ENCODE assay signal across 8 mouse cellular contexts in genomic region chr11:94486001-94486400, GRCm38 (mm10). TPM values are rescaled to one million over a fixed set of nuclear protein-coding genes. Genes with fewer than 3 reads are reported as not detected.
DNase-seq lines count a peak whose midpoint lies in the region; ATAC-seq and TF ChIP-seq lines count a peak whose summit lies in the region.

Gene Spata20 (minus strand): TSS chr11:94486179.

- 0 out of 2 replicates have a peak within 1 kb of the TSS, but pooled peaks have one; percentile 15 for H3K4me2 ChIP-seq in forebrain, embryonic 11.5 days (ENCODE audit: low read depth, low read length, severe bottlenecking)
- H3K4me2 ChIP-seq in heart, embryonic 15.5 days, result peak within 1 kb of the TSS; percentile 56
- no peak within 1 kb of the TSS; the same call in 1 of the 2 replicates for H3K4me2 ChIP-seq in liver, embryonic 13.5 days
- peak within 1 kb of the TSS; percentile 37; the same call in 1 of the 2 replicates for H3K4me2 ChIP-seq in neural tube, embryonic 12.5 days (replicated peaks)

- H3K36me3 ChIP-seq in forebrain, embryonic 11.5 days (ENCODE audit: control insufficient read depth, insufficient read depth, low read length), result no peaks in the 10 kb centered on the region
- 0 out of 2 replicates have a peak, but pooled peaks cover 5% of the 10 kb centered on the region for H3K36me3 ChIP-seq in heart, embryonic 15.5 days
- H3K36me3 ChIP-seq in liver, embryonic 13.5 days, result no peaks in the 10 kb centered on the region
- no peaks in the 10 kb centered on the region for H3K36me3 ChIP-seq in neural tube, embryonic 12.5 days
- H3K36me3 ChIP-seq in testis, adult 2 months (ENCODE audit: control insufficient read depth, insufficient read depth, low read length), result no peaks in the 10 kb centered on the region

- H3K9ac ChIP-seq in forebrain, embryonic 11.5 days (ENCODE audit: low read length), result no peak within 1 kb of the TSS
- 0 out of 2 replicates have a peak within 1 kb of the TSS, but pooled peaks have one; percentile 16 for H3K9ac ChIP-seq in heart, embryonic 15.5 days
- no peak within 1 kb of the TSS for H3K9ac ChIP-seq in liver, embryonic 13.5 days
- H3K9ac ChIP-seq in neural tube, embryonic 12.5 days, result no peak within 1 kb of the TSS

- peaks cover 2% of the 10 kb centered on the region; the same call in 1 of the 2 replicates for H3K4me1 ChIP-seq in forebrain, embryonic 11.5 days (replicated peaks; ENCODE audit: control insufficient read depth, insufficient read depth, low read length)
- peaks cover 9% of the 10 kb centered on the region for H3K4me1 ChIP-seq in heart, embryonic 15.5 days (replicated peaks)
- H3K4me1 ChIP-seq in liver, embryonic 13.5 days (replicated peaks), result no peaks in the 10 kb centered on the region
- peaks cover 3% of the 10 kb centered on the region; the same call in 1 of the 2 replicates for H3K4me1 ChIP-seq in neural tube, embryonic 12.5 days
- peaks cover 8% of the 10 kb centered on the region for H3K4me1 ChIP-seq in testis, adult 2 months (ENCODE audit: control insufficient read depth, insufficient read depth, low read length)

- WGBS in forebrain, embryonic 11.5 days, result 2% methylated on average over 24 of the region's 24 CpGs
- WGBS in heart, embryonic 15.5 days, result 3% methylated on average over 24 of the region's 24 CpGs
- 5% methylated on average over 24 of the region's 24 CpGs for WGBS in liver, embryonic 13.5 days (ENCODE audit: insufficient replicate concordance)
- WGBS in neural tube, embryonic 12.5 days, result 3% methylated on average over 24 of the region's 24 CpGs

- no peaks in the 10 kb centered on the region for H3K9me3 ChIP-seq in forebrain, embryonic 11.5 days (ENCODE audit: control insufficient read depth, low read length)
- no peaks in the 10 kb centered on the region for H3K9me3 ChIP-seq in heart, embryonic 15.5 days (replicated peaks)
- H3K9me3 ChIP-seq in liver, embryonic 13.5 days (replicated peaks), result no peaks in the 10 kb centered on the region
- no peaks in the 10 kb centered on the region for H3K9me3 ChIP-seq in neural tube, embryonic 12.5 days

- peak; percentile 91 for TF ChIP-seq CTCF in testis, adult 2 months (IDR thresholded peaks at IDR 0.05; ENCODE audit: control insufficient read depth, insufficient read depth, insufficient replicate concordance, low read depth, low read length)

- TF ChIP-seq POLR2A in testis, adult 2 months (IDR thresholded peaks at IDR 0.05; ENCODE audit: control insufficient read depth, low read depth, low read length), result peak; percentile 45; the same call in 1 of the 2 replicates

- peak; percentile 79 for DNase-seq in CD4-positive, CD25-positive, alpha-beta regulatory T cell, adult 2 months (ENCODE audit: low read depth, low spot score)
- DNase-seq in c-Kit-negative CD71-positive TER-119-positive erythroid progenitor cells, embryonic 14.5 days (ENCODE audit: low read depth, low spot score), result peak; percentile 31
- peak; percentile 92 for DNase-seq in forebrain, embryonic 11.5 days (ENCODE audit: low spot score)
- peak; percentile 90 for DNase-seq in kidney, postnatal 14 days
- peak; percentile 51 for DNase-seq in liver, embryonic 13.5 days

- no peak within 1 kb of the TSS for H3K4me3 ChIP-seq in forebrain, embryonic 11.5 days (ENCODE audit: low read depth, low read length)
- peak within 1 kb of the TSS; percentile 27 for H3K4me3 ChIP-seq in heart, embryonic 15.5 days
- H3K4me3 ChIP-seq in liver, embryonic 13.5 days (replicated peaks), result no peak within 1 kb of the TSS
- no peak within 1 kb of the TSS for H3K4me3 ChIP-seq in neural tube, embryonic 12.5 days
- H3K4me3 ChIP-seq in testis, adult 2 months (ENCODE audit: control insufficient read depth, low read depth, low read length), result peak within 1 kb of the TSS; percentile 80

- ATAC-seq in forebrain, embryonic 11.5 days (replicated peaks; ENCODE audit: low FRiP score), result peak; percentile 72
- ATAC-seq in heart, embryonic 15.5 days (replicated peaks; ENCODE audit: insufficient number of reproducible peaks, insufficient read depth, low FRiP score, low read depth), result peak; percentile 48; the same call in 1 of the 2 replicates
- ATAC-seq in liver, embryonic 13.5 days (ENCODE audit: low read depth), result peak; percentile 52; the same call in 1 of the 2 replicates
- ATAC-seq in neural tube, embryonic 12.5 days (ENCODE audit: low FRiP score, low read depth), result peak; percentile 75

- no peak within 1 kb of the TSS for H3K27ac ChIP-seq in forebrain, embryonic 11.5 days (ENCODE audit: low read depth, low read length)
- H3K27ac ChIP-seq in heart, embryonic 15.5 days, result no peak within 1 kb of the TSS
- H3K27ac ChIP-seq in liver, embryonic 13.5 days, result no peak within 1 kb of the TSS
- no peak within 1 kb of the TSS for H3K27ac ChIP-seq in neural tube, embryonic 12.5 days
- peak within 1 kb of the TSS; percentile 5; the same call in 1 of the 2 replicates for H3K27ac ChIP-seq in testis, adult 2 months (ENCODE audit: control insufficient read depth, insufficient read depth, low read depth, low read length)

- H3K27me3 ChIP-seq in forebrain, embryonic 11.5 days (ENCODE audit: control insufficient read depth, insufficient read depth, low read length), result peaks cover 4% of the 10 kb centered on the region; the same call in 1 of the 2 replicates
- H3K27me3 ChIP-seq in heart, embryonic 15.5 days, result peaks cover 46% of the 10 kb centered on the region
- peaks cover 82% of the 10 kb centered on the region for H3K27me3 ChIP-seq in liver, embryonic 13.5 days
- H3K27me3 ChIP-seq in neural tube, embryonic 12.5 days (replicated peaks), result peaks cover 28% of the 10 kb centered on the region
- H3K27me3 ChIP-seq in testis, adult 2 months (ENCODE audit: control insufficient read depth, insufficient read depth, low read length), result no peaks in the 10 kb centered on the region

RNA-seq across cellular contexts. Expression of gene Spata20, which starts in this region (rescaled TPM):
- polyA plus RNA-seq in forebrain, embryonic 11.5 days (2014; fragmentation: Nextera tagmentation; extraction: Ambion mirVana), result 0.17 TPM in 1 of 2 replicates, not detected in the other
- 0.13 and 0.28 TPM in 2 replicates for polyA plus RNA-seq in heart, embryonic 15.5 days (2015; fragmentation: Nextera tagmentation; extraction: Ambion mirVana)
- polyA plus RNA-seq in liver, embryonic 13.5 days (2015; fragmentation: Nextera tagmentation; extraction: Ambion mirVana), result not detected in 2 replicates
- polyA plus RNA-seq in neural tube, embryonic 12.5 days (2016; fragmentation: Nextera tagmentation; extraction: Ambion mirVana), result 0.19 TPM in 1 of 2 replicates, not detected in the other
- polyA plus RNA-seq in testis, adult 2 months (2012; rRNA removed), result 1,087 and 1,277 TPM in 2 replicates

Comparison
In these comparisons a context has a peak if more than half of its experiments do, and no peak if none do; other contexts are left out.
1. RNA of gene Spata20 (polyA plus RNA-seq): 1,087 to 1,277 TPM in testis, adult 2 months; 0.13 to 0.28 TPM in heart, embryonic 15.5 days, 0.19 TPM in neural tube, embryonic 12.5 days, 0.17 TPM in forebrain, embryonic 11.5 days and not detected in liver, embryonic 13.5 days; every median in the first group is over 100 times any median in the second.
2. Peak in DNase-seq, ATAC-seq and H3K4me2 ChIP-seq in forebrain, embryonic 11.5 days; RNA of the gene not detected or under 1 TPM.
3. Peak in ATAC-seq, H3K4me3 ChIP-seq, H3K9ac ChIP-seq and H3K4me2 ChIP-seq in heart, embryonic 15.5 days; RNA of the gene not detected or under 1 TPM.
4. Peak in DNase-seq and ATAC-seq in liver, embryonic 13.5 days; RNA of the gene not detected or under 1 TPM.
5. Peak in ATAC-seq and H3K4me2 ChIP-seq in neural tube, embryonic 12.5 days; RNA of the gene not detected or under 1 TPM.
6. DNase-seq: peak in every context shown above with its lines; median percentile 92 in forebrain, embryonic 11.5 days; 90 in kidney, postnatal 14 days; 79 in CD4-positive, CD25-positive, alpha-beta regulatory T cell, adult 2 months; 51 in liver, embryonic 13.5 days; 31 in c-Kit-negative CD71-positive TER-119-positive erythroid progenitor cells, embryonic 14.5 days.
7. Peak in every context shown above with its lines, with median percentiles within 50 percentile points of each other: ATAC-seq.